Mouse (Mus musculus): ENCODE measurements around the gene Hs3st3b1. TPM values are rescaled to one million over a fixed set of nuclear protein-coding genes. Genes with fewer than 3 reads are reported as not detected.
A peak's percentile ranks its signal among the peaks of the same experiment; 100 is the strongest.

Hs3st3b1 gene
- total RNA-seq, 1 experiment from 2014 or later: 17.9 TPM

DNA sequence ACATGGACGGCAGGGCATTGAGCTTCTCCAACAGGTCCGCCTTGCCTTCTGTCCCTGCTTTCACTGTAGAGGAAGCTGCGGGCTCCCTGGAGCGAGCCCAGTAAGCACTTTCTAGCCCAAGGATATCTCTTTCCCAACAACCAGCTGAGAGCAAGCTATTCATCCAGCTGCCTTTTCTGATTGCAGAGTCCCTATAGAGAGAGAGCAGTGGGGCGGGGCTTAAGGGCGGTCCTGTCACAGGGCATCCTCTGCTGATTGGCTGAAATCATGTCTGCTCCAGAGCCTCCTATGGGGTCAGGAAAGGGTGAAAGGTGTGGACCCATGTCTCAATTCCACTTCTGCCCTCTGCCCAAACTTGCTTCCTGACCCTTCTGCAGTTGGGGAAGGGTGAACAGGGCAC lies 4.8 kb upstream of the Hs3st3b1 start:
- ATAC-seq (replicated peaks; ENCODE audit: insufficient number of reproducible peaks, low FRiP score, low TSS enrichment, poor library complexity, severe bottlenecking): no peak

DNA sequence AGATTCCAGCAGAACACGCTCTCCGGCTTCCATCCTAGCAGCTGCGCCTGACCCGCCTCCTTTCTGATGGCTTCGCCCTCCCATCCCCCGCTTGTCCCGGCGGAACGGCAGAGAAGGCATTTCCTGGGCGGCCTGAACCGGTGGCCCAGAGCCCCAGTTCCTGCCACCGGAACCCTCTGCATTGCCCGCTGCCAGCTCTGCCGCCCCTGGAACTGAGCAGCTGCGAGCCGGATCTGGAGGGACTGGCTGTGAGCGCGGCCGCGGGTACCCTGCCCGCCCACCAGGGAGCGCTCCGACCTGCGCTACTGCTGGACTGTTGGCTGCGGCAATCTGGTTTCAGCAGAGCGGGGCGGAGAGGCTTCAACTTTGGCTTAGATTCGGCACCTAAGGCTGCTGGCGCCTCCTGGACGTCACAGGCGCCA lies 3.1 kb upstream of the Hs3st3b1 start:
- ATAC-seq (replicated peaks; ENCODE audit: insufficient number of reproducible peaks, low FRiP score, low TSS enrichment, poor library complexity, severe bottlenecking): peak; percentile 27; the same call in 1 of the 2 replicates

DNA sequence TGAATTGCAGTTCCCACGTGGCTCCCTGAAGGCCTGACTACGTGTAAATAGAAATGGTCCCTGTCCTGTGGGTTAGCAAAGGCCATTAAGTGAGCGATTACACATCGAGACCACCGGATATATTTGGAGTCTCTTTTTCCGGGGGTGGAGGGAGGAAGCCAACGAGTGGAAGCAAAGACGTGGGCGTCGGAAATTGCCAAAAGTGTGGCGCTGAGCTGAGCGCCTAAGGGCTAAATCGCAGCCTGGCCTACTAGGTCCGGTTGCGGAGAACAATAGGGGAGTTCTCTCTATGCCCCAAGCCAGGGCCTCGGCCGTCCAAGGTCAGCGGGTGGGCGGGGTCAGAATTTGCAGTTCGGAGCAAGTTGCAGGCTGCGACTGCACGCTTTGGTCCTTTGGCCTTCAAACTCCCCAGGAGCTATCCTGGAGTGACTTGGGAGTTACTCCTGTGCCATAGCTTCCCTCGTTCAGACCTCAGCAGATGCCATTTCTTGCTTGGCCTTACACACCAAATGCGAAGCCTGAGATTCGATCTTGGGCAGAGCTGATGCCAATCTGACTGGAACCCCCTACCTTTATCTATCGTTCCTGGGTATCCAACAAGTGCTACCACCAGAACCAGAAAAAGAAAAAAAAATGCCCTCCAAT lies 2.3 kb upstream of the Hs3st3b1 start:
- no peak for ATAC-seq (replicated peaks; ENCODE audit: insufficient number of reproducible peaks, low FRiP score, low TSS enrichment, poor library complexity, severe bottlenecking)

DNA sequence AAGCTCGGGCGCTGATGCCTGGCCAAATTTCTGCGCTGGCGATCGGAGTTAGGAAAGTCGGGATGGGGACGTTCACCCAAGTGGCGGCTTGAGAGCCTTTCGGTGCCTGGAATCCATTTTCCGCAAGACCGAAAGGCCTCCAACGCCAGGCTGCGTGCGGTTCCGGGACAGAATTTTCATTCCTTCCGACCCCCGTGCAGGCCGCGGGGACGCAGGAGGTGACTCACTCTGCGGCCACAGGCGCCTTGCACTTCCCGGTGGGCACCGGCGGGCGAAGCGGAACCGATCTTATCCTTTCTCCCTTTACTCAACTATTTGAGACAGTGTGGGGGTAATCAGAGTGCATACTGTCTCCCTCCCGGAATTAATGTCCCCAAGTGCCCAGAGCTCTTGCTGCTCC lies 1.3 kb upstream of the Hs3st3b1 start:
- no peak for ATAC-seq (replicated peaks; ENCODE audit: insufficient number of reproducible peaks, low FRiP score, low TSS enrichment, poor library complexity, severe bottlenecking)

- ATAC-seq (replicated peaks; ENCODE audit: insufficient number of reproducible peaks, low FRiP score, low TSS enrichment, poor library complexity, severe bottlenecking): no peak
Observed at GRCm38 (mm10) chr11:63921044-63921951, 792 bp downstream of the Hs3st3b1 start.

GRCm38 (mm10) chr11:63920531-63920930 lies 1.6 kb downstream of the Hs3st3b1 start:
- ATAC-seq (replicated peaks; ENCODE audit: insufficient number of reproducible peaks, low FRiP score, low TSS enrichment, poor library complexity, severe bottlenecking): no peak

GRCm38 (mm10) chr11:63919211-63920098 lies 2.6 kb downstream of the Hs3st3b1 start:
- ATAC-seq (replicated peaks; ENCODE audit: insufficient number of reproducible peaks, low FRiP score, low TSS enrichment, poor library complexity, severe bottlenecking): no peak

GRCm38 (mm10) chr11:63918321-63919105 lies 3.6 kb downstream of the Hs3st3b1 start:
- no peak for ATAC-seq (replicated peaks; ENCODE audit: insufficient number of reproducible peaks, low FRiP score, low TSS enrichment, poor library complexity, severe bottlenecking)

- no peak for ATAC-seq (replicated peaks; ENCODE audit: insufficient number of reproducible peaks, low FRiP score, low TSS enrichment, poor library complexity, severe bottlenecking)
Observed at GRCm38 (mm10) chr11:63917561-63917960, 4.5 kb downstream of the Hs3st3b1 start.

DNA sequence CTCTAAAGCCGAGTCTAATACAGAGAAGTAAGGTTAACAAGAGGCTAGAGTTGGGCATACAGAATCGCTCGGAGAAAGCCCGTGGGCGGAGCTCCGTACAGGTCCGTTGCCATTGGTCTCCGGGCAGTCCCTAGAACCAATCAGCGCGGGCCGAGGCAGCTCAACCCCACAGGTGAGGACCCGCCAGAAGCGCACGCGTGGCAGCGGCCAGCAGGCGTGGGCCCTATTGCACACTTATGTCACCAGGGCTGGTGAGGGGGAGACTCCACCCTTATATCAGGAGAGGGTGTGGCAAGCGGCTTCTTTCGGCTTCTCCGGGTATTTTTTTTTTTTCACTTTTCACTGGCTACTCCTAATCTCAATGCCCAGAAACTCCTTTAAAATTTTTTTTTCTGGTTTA lies 7.7 kb downstream of the Hs3st3b1 start:
- 0 out of 2 replicates have a peak, but pooled peaks have one; percentile 33 for ATAC-seq (replicated peaks; ENCODE audit: insufficient number of reproducible peaks, low FRiP score, low TSS enrichment, poor library complexity, severe bottlenecking)

- no peak for ATAC-seq (replicated peaks; ENCODE audit: insufficient number of reproducible peaks, low FRiP score, low TSS enrichment, poor library complexity, severe bottlenecking)
Observed at GRCm38 (mm10) chr11:63913936-63914335, 8.2 kb downstream of the Hs3st3b1 start.

DNA sequence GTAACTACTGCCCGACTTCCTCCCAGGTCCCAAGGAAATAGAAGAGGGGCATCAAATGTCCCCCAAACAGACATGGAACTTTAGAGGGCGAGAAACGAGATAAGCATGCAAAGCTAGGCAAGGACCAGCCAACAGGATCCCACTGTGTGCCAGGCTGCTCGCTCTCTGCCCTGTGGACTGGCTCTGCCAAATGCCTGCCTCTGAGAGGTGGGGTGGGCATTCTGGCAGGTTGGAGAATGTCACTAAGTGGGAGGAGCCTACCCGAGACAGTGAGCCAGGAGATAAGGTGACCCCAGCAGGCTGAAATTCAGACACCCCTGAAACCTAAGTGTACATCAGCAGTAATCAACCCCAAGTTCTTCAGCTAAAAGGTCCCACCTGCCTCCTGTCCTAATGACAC lies 11.1 kb downstream of the Hs3st3b1 start:
- no peak for ATAC-seq (replicated peaks; ENCODE audit: insufficient number of reproducible peaks, low FRiP score, low TSS enrichment, poor library complexity, severe bottlenecking)

GRCm38 (mm10) chr11:63909961-63910360 lies 12.1 kb downstream of the Hs3st3b1 start:
- ATAC-seq (replicated peaks; ENCODE audit: insufficient number of reproducible peaks, low FRiP score, low TSS enrichment, poor library complexity, severe bottlenecking): no peak

GRCm38 (mm10) chr11:63908500-63908899 lies 13.6 kb downstream of the Hs3st3b1 start:
- ATAC-seq (replicated peaks; ENCODE audit: insufficient number of reproducible peaks, low FRiP score, low TSS enrichment, poor library complexity, severe bottlenecking): peak; percentile 36; the same call in 1 of the 2 replicates

DNA sequence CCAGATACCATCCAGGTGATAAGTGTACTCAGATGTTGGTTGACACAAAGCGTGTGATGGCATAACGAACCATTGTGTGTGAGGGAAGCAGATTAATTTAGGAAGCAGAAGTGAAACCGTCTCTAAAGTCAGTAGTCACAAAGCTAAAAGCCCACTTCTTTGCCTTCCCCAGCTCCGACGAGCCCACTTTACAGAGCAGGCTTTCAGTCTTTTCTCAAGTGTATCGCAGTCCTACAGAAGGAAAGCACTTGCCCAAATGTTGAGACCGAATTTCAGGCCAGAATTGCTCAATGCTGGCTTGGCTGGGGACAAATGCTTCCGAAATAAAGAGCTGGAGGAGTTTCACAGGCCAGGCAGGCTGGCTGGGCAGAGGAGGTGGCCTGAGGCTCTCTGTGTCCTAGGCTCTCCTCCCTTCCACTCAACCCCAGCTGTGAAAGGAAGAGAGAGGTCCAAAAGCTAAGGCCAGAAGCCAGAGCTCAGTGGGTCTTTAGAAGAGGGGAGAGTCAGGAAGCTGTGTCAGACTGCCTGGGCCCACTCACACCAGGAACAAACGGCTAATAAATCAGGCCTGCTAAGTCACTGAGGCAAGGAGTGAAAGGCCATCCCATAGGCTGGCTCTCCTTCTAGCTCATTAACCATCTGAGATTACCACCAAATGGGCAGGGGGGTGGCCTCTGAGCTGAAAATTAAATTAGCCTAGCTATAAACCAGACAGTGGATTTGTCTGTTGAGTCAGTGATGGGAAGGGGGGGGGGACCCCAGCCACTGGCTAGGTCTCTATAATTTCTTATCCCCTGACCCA lies 15.3 kb downstream of the Hs3st3b1 start:
- 0 out of 2 replicates have a peak, but pooled peaks have one; percentile 36 for ATAC-seq (replicated peaks; ENCODE audit: insufficient number of reproducible peaks, low FRiP score, low TSS enrichment, poor library complexity, severe bottlenecking)

- no peak for ATAC-seq (replicated peaks; ENCODE audit: insufficient number of reproducible peaks, low FRiP score, low TSS enrichment, poor library complexity, severe bottlenecking)
Observed at GRCm38 (mm10) chr11:63904787-63905186, 17.3 kb downstream of the Hs3st3b1 start.

- no peak for ATAC-seq (replicated peaks; ENCODE audit: insufficient number of reproducible peaks, low FRiP score, low TSS enrichment, poor library complexity, severe bottlenecking)
Observed at GRCm38 (mm10) chr11:63898509-63899168, 23.5 kb downstream of the Hs3st3b1 start.

All from monocyte, adult 5-6 weeks (primary cell).